Mouse (Mus musculus) erythroid progenitor cell, adult 5-6 weeks (primary cell): ENCODE results near the gene Slc9a5. TPM values are rescaled to one million over a fixed set of nuclear protein-coding genes. Genes with fewer than 3 reads are reported as not detected.

ENCODE experiments used
- ATAC-seq: replicated peaks from 2 replicates; pipeline ENCODE4 v1.8.0; 2016; ENCODE audit warnings: moderate number of reproducible peaks, mild to moderate bottlenecking, moderate TSS enrichment, inconsistent platforms; ENCODE audit not compliant: poor library complexity, low FRiP score, severe bottlenecking
- total RNA-seq, 2 experiments: library from RNA; stranded (forward) in 1 of 2; stranded (reverse) in 1 of 2; fragments of 150-400 nt in 1 of 2; fragments of 186-747, 209-891 nt in 1 of 2; gene quantifications; 2 replicates each; pipeline versions ENCODE4 v1.2.3 to v1.2.4; 2015 to 2017; ENCODE audit warnings: low replicate concordance in 2 of 2

Slc9a5 gene
- total RNA-seq, 2 experiments from 2014 or later, result 2.9 TPM; not detected in 1

- ATAC-seq, result no peak
Observed at GRCm38 (mm10) chr8:105393915-105394314, 45.3 kb downstream of the Slc9a5 start.

DNA sequence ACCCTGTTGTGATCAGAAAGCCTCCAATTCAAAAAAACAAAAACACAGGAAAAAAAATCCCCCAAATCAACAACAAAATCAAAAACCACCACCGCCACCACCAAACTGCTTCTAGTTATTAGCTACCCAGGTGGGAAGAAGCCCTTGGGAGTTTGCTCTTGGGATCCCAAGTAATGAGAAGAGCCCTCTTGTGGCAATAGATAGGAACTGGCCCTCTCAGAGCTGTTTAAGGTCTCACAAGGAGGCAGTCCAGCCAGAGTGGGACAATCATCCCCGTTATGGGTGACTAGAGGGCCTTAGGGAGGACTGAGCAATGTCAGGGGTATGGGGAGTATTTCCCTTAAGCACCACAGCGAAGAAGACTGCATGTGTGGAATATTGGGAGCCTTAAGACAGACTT is 49.1 kb downstream of the Slc9a5 start:
- peak; percentile 65; the same call in 1 of the 2 replicates for ATAC-seq

DNA sequence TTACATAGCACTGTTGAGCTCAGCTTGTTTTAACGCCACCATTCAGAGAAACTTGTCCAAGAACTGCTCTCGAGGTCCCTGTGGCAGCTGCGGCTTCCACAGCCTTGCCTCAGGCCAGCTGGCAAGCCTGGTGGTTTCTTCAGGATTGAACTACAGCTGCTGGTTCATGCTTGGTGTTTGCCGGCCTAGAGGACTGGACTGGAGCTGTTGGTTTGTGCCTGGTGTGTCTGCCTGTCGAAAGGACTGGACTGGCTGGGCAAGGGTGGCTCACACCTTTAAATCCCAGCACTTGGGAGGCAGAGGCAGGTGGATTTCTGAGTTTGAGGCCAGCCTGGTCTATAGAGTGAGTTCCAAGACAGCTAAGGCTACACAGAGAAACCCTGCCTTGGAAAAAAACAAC is 51.4 kb downstream of the Slc9a5 start:
- no peak for ATAC-seq

- ATAC-seq, result no peak
Observed at GRCm38 (mm10) chr8:105403467-105403866, 54.8 kb downstream of the Slc9a5 start.

GRCm38 (mm10) chr8:105404496-105404895 is 55.9 kb downstream of the Slc9a5 start:
- no peak for ATAC-seq

- no peak for ATAC-seq
Observed at GRCm38 (mm10) chr8:105406416-105406815, 57.8 kb downstream of the Slc9a5 start.

GRCm38 (mm10) chr8:105408331-105408730 is 59.7 kb downstream of the Slc9a5 start:
- ATAC-seq, result no peak

GRCm38 (mm10) chr8:105409947-105410346 is 61.3 kb downstream of the Slc9a5 start:
- ATAC-seq, result no peak

GRCm38 (mm10) chr8:105413391-105413790 is 64.7 kb downstream of the Slc9a5 start, which contains the start of the genes Kctd19 and Lrrc36:
Kctd19 (minus strand) TSS chr8:105413502.
Lrrc36 (plus strand) TSS chr8:105413571.
- ATAC-seq, result peak; percentile 59

GRCm38 (mm10) chr8:105418992-105419391 is 70.3 kb downstream of the Slc9a5 start:
- ATAC-seq, result no peak

Other genes with a start within 250 kb of the Slc9a5 start
- gene Ces4a, start 217.0 kb upstream of the Slc9a5 start, total RNA-seq (2015; ENCODE audit: low replicate concordance), result not detected in 2 replicates
- gene Ces4a, start 217.0 kb upstream of the Slc9a5 start, total RNA-seq (2017; ENCODE audit: low replicate concordance), result not detected in 2 replicates
- gene Cbfb, start 178.2 kb upstream of the Slc9a5 start, total RNA-seq (2015; ENCODE audit: low replicate concordance), result 25.9 and 34.4 TPM in 2 replicates
- 18.0 and 29.3 TPM in 2 replicates for gene Cbfb, start 178.2 kb upstream of the Slc9a5 start, total RNA-seq (2017; ENCODE audit: low replicate concordance)
- 19.8 and 24.3 TPM in 2 replicates for gene D230025D16Rik, start 123.7 kb upstream of the Slc9a5 start, total RNA-seq (2015; ENCODE audit: low replicate concordance)
- 12.9 and 19.5 TPM in 2 replicates for gene D230025D16Rik, start 123.7 kb upstream of the Slc9a5 start, total RNA-seq (2017; ENCODE audit: low replicate concordance)
- gene B3gnt9, start 93.7 kb upstream of the Slc9a5 start, total RNA-seq (2015; ENCODE audit: low replicate concordance), result 1.7 and 2.9 TPM in 2 replicates
- 0.77 TPM in 1 of 2 replicates, not detected in the other for gene B3gnt9, start 93.7 kb upstream of the Slc9a5 start, total RNA-seq (2017; ENCODE audit: low replicate concordance)
- 5.8 and 6.7 TPM in 2 replicates for gene Tradd, start 84.2 kb upstream of the Slc9a5 start, total RNA-seq (2015; ENCODE audit: low replicate concordance)
- gene Tradd, start 84.2 kb upstream of the Slc9a5 start, total RNA-seq (2017; ENCODE audit: low replicate concordance), result 2.7 TPM in 1 of 2 replicates, not detected in the other
- 2.5 TPM in 1 of 2 replicates, not detected in the other for gene Fbxl8, start 84.2 kb upstream of the Slc9a5 start, total RNA-seq (2015; ENCODE audit: low replicate concordance)
- 0.08 TPM in 1 of 2 replicates, not detected in the other for gene Fbxl8, start 84.2 kb upstream of the Slc9a5 start, total RNA-seq (2017; ENCODE audit: low replicate concordance)
- gene Hsf4, start 79.0 kb upstream of the Slc9a5 start, total RNA-seq (2015; ENCODE audit: low replicate concordance), result not detected in 2 replicates
- gene Hsf4, start 79.0 kb upstream of the Slc9a5 start, total RNA-seq (2017; ENCODE audit: low replicate concordance), result not detected in 2 replicates
- gene Nol3, start 72.7 kb upstream of the Slc9a5 start, total RNA-seq (2015; ENCODE audit: low replicate concordance), result not detected in 2 replicates
- gene Nol3, start 72.7 kb upstream of the Slc9a5 start, total RNA-seq (2017; ENCODE audit: low replicate concordance), result not detected in 2 replicates
- 1.7 TPM in 1 of 2 replicates, not detected in the other for gene 4931428F04Rik, start 59.0 kb upstream of the Slc9a5 start, total RNA-seq (2015; ENCODE audit: low replicate concordance)
- 1.7 TPM in 1 of 2 replicates, not detected in the other for gene 4931428F04Rik, start 59.0 kb upstream of the Slc9a5 start, total RNA-seq (2017; ENCODE audit: low replicate concordance)
- 3.2 TPM in 1 of 2 replicates, not detected in the other for gene Exoc3l, start 52.7 kb upstream of the Slc9a5 start, total RNA-seq (2015; ENCODE audit: low replicate concordance)
- 8.5 and 18.6 TPM in 2 replicates for gene Exoc3l, start 52.7 kb upstream of the Slc9a5 start, total RNA-seq (2017; ENCODE audit: low replicate concordance)
- 632 and 674 TPM in 2 replicates for gene E2f4, start 51.2 kb upstream of the Slc9a5 start, total RNA-seq (2015; ENCODE audit: low replicate concordance)
- gene E2f4, start 51.2 kb upstream of the Slc9a5 start, total RNA-seq (2017; ENCODE audit: low replicate concordance), result 268 and 326 TPM in 2 replicates
- gene Elmo3, start 43.2 kb upstream of the Slc9a5 start, total RNA-seq (2015; ENCODE audit: low replicate concordance), result 10.1 and 18.7 TPM in 2 replicates
- 14.0 and 21.9 TPM in 2 replicates for gene Elmo3, start 43.2 kb upstream of the Slc9a5 start, total RNA-seq (2017; ENCODE audit: low replicate concordance)
- 23.4 and 26.8 TPM in 2 replicates for gene Lrrc29, start 22.6 kb upstream of the Slc9a5 start, total RNA-seq (2015; ENCODE audit: low replicate concordance)
- 24.8 and 31.7 TPM in 2 replicates for gene Lrrc29, start 22.6 kb upstream of the Slc9a5 start, total RNA-seq (2017; ENCODE audit: low replicate concordance)
- gene Tmem208, start 22.5 kb upstream of the Slc9a5 start, total RNA-seq (2015; ENCODE audit: low replicate concordance), result 67.9 and 68.8 TPM in 2 replicates
- gene Tmem208, start 22.5 kb upstream of the Slc9a5 start, total RNA-seq (2017; ENCODE audit: low replicate concordance), result 18.1 and 30.2 TPM in 2 replicates
- gene Fhod1, start 890 bp upstream of the Slc9a5 start, total RNA-seq (2015; ENCODE audit: low replicate concordance), result 1.3 and 3.2 TPM in 2 replicates
- gene Fhod1, start 890 bp upstream of the Slc9a5 start, total RNA-seq (2017; ENCODE audit: low replicate concordance), result 0.08 and 0.90 TPM in 2 replicates
- not detected in 2 replicates for gene Plekhg4, start 24.4 kb downstream of the Slc9a5 start, total RNA-seq (2015; ENCODE audit: low replicate concordance)
- not detected in 2 replicates for gene Plekhg4, start 24.4 kb downstream of the Slc9a5 start, total RNA-seq (2017; ENCODE audit: low replicate concordance)
- not detected in 2 replicates for gene Kctd19, start 64.7 kb downstream of the Slc9a5 start, total RNA-seq (2015; ENCODE audit: low replicate concordance)
- not detected in 2 replicates for gene Kctd19, start 64.7 kb downstream of the Slc9a5 start, total RNA-seq (2017; ENCODE audit: low replicate concordance)
- 1.4 TPM in 1 of 2 replicates, not detected in the other for gene Lrrc36, start 64.7 kb downstream of the Slc9a5 start, total RNA-seq (2015; ENCODE audit: low replicate concordance)
- gene Lrrc36, start 64.7 kb downstream of the Slc9a5 start, total RNA-seq (2017; ENCODE audit: low replicate concordance), result 1.2 TPM in 1 of 2 replicates, not detected in the other
- 2.5 TPM in 1 of 2 replicates, not detected in the other for gene Tppp3, start 122.7 kb downstream of the Slc9a5 start, total RNA-seq (2015; ENCODE audit: low replicate concordance)
- gene Tppp3, start 122.7 kb downstream of the Slc9a5 start, total RNA-seq (2017; ENCODE audit: low replicate concordance), result 2.2 TPM in 1 of 2 replicates, not detected in the other
- gene Zdhhc1, start 148.1 kb downstream of the Slc9a5 start, total RNA-seq (2015; ENCODE audit: low replicate concordance), result 2.5 TPM in 1 of 2 replicates, not detected in the other
- 0.39 TPM in 1 of 2 replicates, not detected in the other for gene Zdhhc1, start 148.1 kb downstream of the Slc9a5 start, total RNA-seq (2017; ENCODE audit: low replicate concordance)
- gene Hsd11b2, start 169.9 kb downstream of the Slc9a5 start, total RNA-seq (2015; ENCODE audit: low replicate concordance), result not detected in 2 replicates
- gene Hsd11b2, start 169.9 kb downstream of the Slc9a5 start, total RNA-seq (2017; ENCODE audit: low replicate concordance), result not detected in 2 replicates
- gene Atp6v0d1, start 217.2 kb downstream of the Slc9a5 start, total RNA-seq (2015; ENCODE audit: low replicate concordance), result 84.7 and 109 TPM in 2 replicates
- gene Atp6v0d1, start 217.2 kb downstream of the Slc9a5 start, total RNA-seq (2017; ENCODE audit: low replicate concordance), result 31.3 and 35.6 TPM in 2 replicates